Mouse (Mus musculus): ENCODE results near the gene Ube2f. TPM values are rescaled to one million over a fixed set of nuclear protein-coding genes. Genes with fewer than 3 reads are reported as not detected.

Gene Ube2f
- polyA plus RNA-seq, 1 experiment from 2014 or later: 67.7 TPM

DNA sequence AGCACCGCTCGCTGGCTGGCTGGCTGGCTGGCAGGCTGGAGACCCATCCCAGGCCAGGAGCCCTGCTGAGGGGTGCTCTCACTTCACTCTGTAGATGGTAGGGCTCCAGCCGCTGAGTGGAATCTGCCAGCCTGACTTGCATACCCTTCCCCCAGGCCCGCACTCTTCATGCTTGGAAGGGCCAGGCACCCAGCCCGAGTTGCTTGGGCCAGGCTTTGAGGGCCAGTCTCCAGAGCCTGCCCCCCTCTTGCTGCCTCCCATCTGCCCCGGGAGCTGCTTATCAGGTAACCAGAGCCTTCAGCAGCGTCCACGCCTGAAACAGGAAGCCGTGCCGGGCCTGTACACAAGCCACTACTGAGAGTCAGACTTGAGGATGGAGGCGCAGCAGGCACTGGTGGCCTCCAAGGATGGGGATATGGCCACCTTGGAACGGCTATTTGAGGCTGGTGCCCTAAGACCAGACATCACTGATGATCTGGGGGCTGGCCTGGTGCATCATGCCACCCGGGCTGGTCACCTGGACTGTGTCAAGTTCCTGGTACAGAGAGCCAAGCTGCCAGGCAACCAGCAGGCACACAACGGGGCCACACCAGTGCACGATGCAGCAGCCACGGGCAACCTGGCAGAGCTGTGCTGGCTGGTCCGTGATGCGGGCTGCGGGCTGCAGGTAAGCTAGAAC, 71.8 kb downstream of the Ube2f start, which contains the start of gene Espnl:
Gene Espnl (plus strand): TSS at position 316 of the 679 bp plus-strand sequence.
- Histone ChIP-seq H3K4me1 (replicated peaks; ENCODE audit: control insufficient read depth, insufficient read depth, low read length) (no peaks in the 10 kb centered on the region), H3K27me3 (replicated peaks; ENCODE audit: control insufficient read depth, insufficient read depth, low read length) (no peaks in the 10 kb centered on the region), H3K9ac (replicated peaks; ENCODE audit: low read depth, low read length) (no peak within 1 kb of the TSS), H3K9me3 (ENCODE audit: control insufficient read depth, low read length) (no peaks in the 10 kb centered on the region), H3K4me2 (ENCODE audit: low read length) (no peak within 1 kb of the TSS), H3K36me3 (ENCODE audit: control insufficient read depth, insufficient read depth) (no peaks in the 10 kb centered on the region), H3K4me3 (replicated peaks; ENCODE audit: low read length) (no peak within 1 kb of the TSS), H3K27ac (ENCODE audit: low read length) (no peak within 1 kb of the TSS)
- WGBS: 81% methylated on average over 19 of the region's 19 CpGs
- no peak for ATAC-seq

DNA sequence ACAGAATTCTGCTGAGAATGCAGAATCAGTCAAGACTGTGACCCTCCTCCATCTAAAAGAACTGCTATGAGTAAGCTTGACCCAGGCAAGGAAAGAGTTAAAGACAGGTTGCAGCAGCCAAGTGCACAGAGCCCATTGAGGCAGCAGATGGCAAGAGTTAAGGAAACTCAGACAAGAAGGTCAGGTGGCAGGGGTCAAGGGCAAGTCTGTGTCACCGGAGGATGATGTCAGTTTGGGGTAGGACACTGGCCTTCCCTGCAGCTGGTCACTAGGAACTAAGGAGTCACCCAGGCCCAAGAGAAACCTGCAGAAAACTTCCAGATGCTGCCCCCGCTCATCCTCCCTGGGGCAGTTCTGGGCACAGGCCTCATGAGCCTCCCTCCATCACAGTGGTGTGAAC, 74.5 kb downstream of the Ube2f start:
- Histone ChIP-seq H3K27ac (ENCODE audit: low read length) (no peak overlapping the region), H3K9ac (replicated peaks; ENCODE audit: low read depth, low read length) (no peak overlapping the region), H3K4me2 (ENCODE audit: low read length) (no peak overlapping the region), H3K36me3 (ENCODE audit: control insufficient read depth, insufficient read depth) (no peaks in the 10 kb centered on the region), H3K4me3 (replicated peaks; ENCODE audit: low read length) (no peak overlapping the region), H3K27me3 (replicated peaks; ENCODE audit: control insufficient read depth, insufficient read depth, low read length) (no peaks in the 10 kb centered on the region), H3K9me3 (ENCODE audit: control insufficient read depth, low read length) (no peaks in the 10 kb centered on the region), H3K4me1 (replicated peaks; ENCODE audit: control insufficient read depth, insufficient read depth, low read length) (no peaks in the 10 kb centered on the region)
- 80% methylated on average over 2 of the region's 2 CpGs for WGBS
- ATAC-seq: no peak

- no peak for ATAC-seq
- Histone ChIP-seq H3K9ac (replicated peaks; ENCODE audit: low read depth, low read length) (no peak overlapping the region), H3K9me3 (ENCODE audit: control insufficient read depth, low read length) (no peaks in the 10 kb centered on the region), H3K4me2 (ENCODE audit: low read length) (no peak overlapping the region), H3K4me1 (replicated peaks; ENCODE audit: control insufficient read depth, insufficient read depth, low read length) (no peaks in the 10 kb centered on the region), H3K27ac (ENCODE audit: low read length) (no peak overlapping the region), H3K36me3 (ENCODE audit: control insufficient read depth, insufficient read depth) (no peaks in the 10 kb centered on the region), H3K4me3 (replicated peaks; ENCODE audit: low read length) (no peak overlapping the region), H3K27me3 (replicated peaks; ENCODE audit: control insufficient read depth, insufficient read depth, low read length) (no peaks in the 10 kb centered on the region)
- WGBS: 79% methylated on average over 4 of the region's 4 CpGs
Measured at GRCm38 (mm10) chr1:91325488-91326042, 75.5 kb downstream of the Ube2f start.

- Histone ChIP-seq H3K4me2 (ENCODE audit: low read length) (no peak overlapping the region), H3K4me3 (replicated peaks; ENCODE audit: low read length) (no peak overlapping the region), H3K27ac (ENCODE audit: low read length) (no peak overlapping the region), H3K9ac (replicated peaks; ENCODE audit: low read depth, low read length) (no peak overlapping the region), H3K27me3 (replicated peaks; ENCODE audit: control insufficient read depth, insufficient read depth, low read length) (no peaks in the 10 kb centered on the region), H3K4me1 (replicated peaks; ENCODE audit: control insufficient read depth, insufficient read depth, low read length) (no peaks in the 10 kb centered on the region), H3K9me3 (ENCODE audit: control insufficient read depth, low read length) (no peaks in the 10 kb centered on the region), H3K36me3 (ENCODE audit: control insufficient read depth, insufficient read depth) (no peaks in the 10 kb centered on the region)
- 49% methylated on average over 4 of the region's 4 CpGs for WGBS
- no peak for ATAC-seq
Measured at GRCm38 (mm10) chr1:91332102-91332501, 82.0 kb downstream of the Ube2f start.

DNA sequence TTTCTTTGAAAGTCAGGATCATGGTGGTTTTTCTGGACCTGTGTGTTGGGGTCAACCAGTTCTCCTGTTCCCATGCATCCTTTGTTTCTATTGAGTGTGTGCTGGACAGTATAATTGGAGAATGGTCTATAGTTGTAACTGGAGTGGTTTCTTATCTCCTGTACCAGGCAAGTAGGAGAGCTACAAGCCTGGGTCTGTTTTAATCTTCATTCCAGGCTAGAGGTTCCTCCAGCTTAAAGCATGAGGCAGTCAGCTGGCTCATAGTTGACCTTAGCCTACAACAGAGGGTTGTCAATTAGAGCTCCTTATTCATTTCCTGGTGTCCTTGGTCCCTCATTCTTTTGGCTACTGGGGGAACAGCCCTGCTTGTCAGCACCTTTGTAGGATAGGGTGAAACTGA, 83.5 kb downstream of the Ube2f start:
- H3K9ac ChIP-seq (replicated peaks; ENCODE audit: low read depth, low read length): no peak overlapping the region
- H3K36me3 ChIP-seq (ENCODE audit: control insufficient read depth, insufficient read depth): no peaks in the 10 kb centered on the region
- H3K27ac ChIP-seq (ENCODE audit: low read length): no peak overlapping the region
- H3K4me3 ChIP-seq (replicated peaks; ENCODE audit: low read length): no peak overlapping the region
- no peak overlapping the region for H3K4me2 ChIP-seq (ENCODE audit: low read length)
- no peak for ATAC-seq
- H3K4me1 ChIP-seq (replicated peaks; ENCODE audit: control insufficient read depth, insufficient read depth, low read length): no peaks in the 10 kb centered on the region
- no peaks in the 10 kb centered on the region for H3K27me3 ChIP-seq (replicated peaks; ENCODE audit: control insufficient read depth, insufficient read depth, low read length)
- no peaks in the 10 kb centered on the region for H3K9me3 ChIP-seq (ENCODE audit: control insufficient read depth, low read length)

- Histone ChIP-seq H3K27me3 (replicated peaks; ENCODE audit: control insufficient read depth, insufficient read depth, low read length) (no peaks in the 10 kb centered on the region), H3K4me3 (replicated peaks; ENCODE audit: low read length) (no peak overlapping the region), H3K9ac (replicated peaks; ENCODE audit: low read depth, low read length) (no peak overlapping the region), H3K4me2 (ENCODE audit: low read length) (no peak overlapping the region), H3K36me3 (ENCODE audit: control insufficient read depth, insufficient read depth) (no peaks in the 10 kb centered on the region), H3K27ac (ENCODE audit: low read length) (no peak overlapping the region), H3K9me3 (ENCODE audit: control insufficient read depth, low read length) (no peaks in the 10 kb centered on the region), H3K4me1 (replicated peaks; ENCODE audit: control insufficient read depth, insufficient read depth, low read length) (no peaks in the 10 kb centered on the region)
- no peak for ATAC-seq
- 85% methylated on average over 7 of the region's 7 CpGs for WGBS
Measured at GRCm38 (mm10) chr1:91337355-91337754, 87.3 kb downstream of the Ube2f start.

Other genes with a start within 250 kb of the Ube2f start
- 0.10 and 0.11 TPM in 2 replicates for gene Rbm44, start 105.2 kb upstream of the Ube2f start, polyA plus RNA-seq (2015; fragmentation: Nextera tagmentation; extraction: Ambion mirVana)
- 4.1 and 5.2 TPM in 2 replicates for gene Ramp1, start 70.5 kb upstream of the Ube2f start, polyA plus RNA-seq (2015; fragmentation: Nextera tagmentation; extraction: Ambion mirVana)
- gene Scly, start 48.0 kb downstream of the Ube2f start, polyA plus RNA-seq (2015; fragmentation: Nextera tagmentation; extraction: Ambion mirVana): 7.6 and 9.3 TPM in 2 replicates
- 0.08 and 0.14 TPM in 2 replicates for gene Espnl, start 71.8 kb downstream of the Ube2f start, polyA plus RNA-seq (2015; fragmentation: Nextera tagmentation; extraction: Ambion mirVana)
- 0.15 TPM in 1 of 2 replicates, not detected in the other for gene Klhl30, start 100.7 kb downstream of the Ube2f start, polyA plus RNA-seq (2015; fragmentation: Nextera tagmentation; extraction: Ambion mirVana)
- gene Erfe, start 116.1 kb downstream of the Ube2f start, polyA plus RNA-seq (2015; fragmentation: Nextera tagmentation; extraction: Ambion mirVana): 0.16 and 0.62 TPM in 2 replicates
- 158 and 163 TPM in 2 replicates for gene Ilkap, start 148.5 kb downstream of the Ube2f start, polyA plus RNA-seq (2015; fragmentation: Nextera tagmentation; extraction: Ambion mirVana)
- 208 and 217 TPM in 2 replicates for gene Hes6, start 163.7 kb downstream of the Ube2f start, polyA plus RNA-seq (2015; fragmentation: Nextera tagmentation; extraction: Ambion mirVana)
- gene Per2, start 209.0 kb downstream of the Ube2f start, polyA plus RNA-seq (2015; fragmentation: Nextera tagmentation; extraction: Ambion mirVana): 5.6 and 6.3 TPM in 2 replicates
- 10.9 and 13.2 TPM in 2 replicates for gene Traf3ip1, start 244.3 kb downstream of the Ube2f start, polyA plus RNA-seq (2015; fragmentation: Nextera tagmentation; extraction: Ambion mirVana)